Mouse (Mus musculus) neutrophil, adult 5-6 weeks (primary cell): ENCODE results near the gene A430078G23Rik. TPM values are rescaled to one million over a fixed set of nuclear protein-coding genes. Genes with fewer than 3 reads are reported as not detected.

Experiments used
- ATAC-seq: fragments of 151-379, 151-347 bp; 2 replicates; pipeline ENCODE4 v1.8.0; 2017; ENCODE audit warnings: mild to moderate bottlenecking, moderate TSS enrichment; ENCODE audit not compliant: insufficient number of reproducible peaks, poor library complexity, low FRiP score, severe bottlenecking; ENCODE audit errors: extremely low read depth
- total RNA-seq: library from RNA; stranded (forward); fragments of 200-1000 nt; gene quantifications from 2 replicates; pipeline ENCODE4 v1.2.3, GENCODE M21; 2017

Gene A430078G23Rik
- total RNA-seq, 1 experiment from 2014 or later: 151 TPM

GRCm38 (mm10) chr8:3345337-3345736 is 7.9 kb upstream of the A430078G23Rik start:
- ATAC-seq: no peak

GRCm38 (mm10) chr8:3346691-3347413 is 6.4 kb upstream of the A430078G23Rik start:
- no peak for ATAC-seq

GRCm38 (mm10) chr8:3348142-3348823 is 4.9 kb upstream of the A430078G23Rik start:
- peak; percentile 57; the same call in 1 of the 2 replicates for ATAC-seq

GRCm38 (mm10) chr8:3350747-3351146 is 2.5 kb upstream of the A430078G23Rik start:
- ATAC-seq: no peak

- ATAC-seq: no peak
Observed at GRCm38 (mm10) chr8:3352715-3353114, 500 bp upstream of the A430078G23Rik start.

GRCm38 (mm10) chr8:3353811-3354442 is 712 bp downstream of the A430078G23Rik start:
- no peak for ATAC-seq

GRCm38 (mm10) chr8:3354443-3354812 is 1.2 kb downstream of the A430078G23Rik start:
- peak; percentile 26; the same call in 1 of the 2 replicates for ATAC-seq

- peak; percentile 68 for ATAC-seq
Observed at GRCm38 (mm10) chr8:3355586-3355985, 2.4 kb downstream of the A430078G23Rik start.

- ATAC-seq: no peak
Observed at GRCm38 (mm10) chr8:3358060-3358459, 4.8 kb downstream of the A430078G23Rik start.

GRCm38 (mm10) chr8:3367086-3367485 is 13.9 kb downstream of the A430078G23Rik start:
- no peak for ATAC-seq

- peak; percentile 59 for ATAC-seq
Observed at GRCm38 (mm10) chr8:3368091-3368490, 14.9 kb downstream of the A430078G23Rik start.

- ATAC-seq: 0 out of 2 replicates have a peak, but pooled peaks have one; percentile 33
Observed at GRCm38 (mm10) chr8:3375748-3376147, 22.5 kb downstream of the A430078G23Rik start.

GRCm38 (mm10) chr8:3376641-3377274 is 23.5 kb downstream of the A430078G23Rik start:
- ATAC-seq: no peak

GRCm38 (mm10) chr8:3387286-3387685 is 34.1 kb downstream of the A430078G23Rik start:
- ATAC-seq: peak; percentile 63; the same call in 1 of the 2 replicates

- no peak for ATAC-seq
Observed at GRCm38 (mm10) chr8:3388591-3389338, 35.5 kb downstream of the A430078G23Rik start.

- ATAC-seq: no peak
Observed at GRCm38 (mm10) chr8:3389506-3389905, 36.3 kb downstream of the A430078G23Rik start.

- no peak for ATAC-seq
Observed at GRCm38 (mm10) chr8:3392293-3392692, 39.1 kb downstream of the A430078G23Rik start.

GRCm38 (mm10) chr8:3392771-3393710 is 39.8 kb downstream of the A430078G23Rik start, which contains the start of gene Arhgef18:
Arhgef18 (plus strand) TSS chr8:3393006.
- ATAC-seq: peak; percentile 45; the same call in 1 of the 2 replicates
